Mouse (Mus musculus): ENCODE data around the gene Nek8.

Nek8 gene

GRCm38 (mm10) chr11:78166161-78166560 is 10.3 kb downstream of the Nek8 start:
- no peak for DNase-seq (ENCODE audit: low read depth)

- DNase-seq (ENCODE audit: low read depth) = peak; percentile 87
Observed at GRCm38 (mm10) chr11:78165761-78166109, 10.7 kb downstream of the Nek8 start.

GRCm38 (mm10) chr11:78164924-78165760 is 11.3 kb downstream of the Nek8 start, which contains the start of gene Traf4:
TSS of gene Traf4 (minus strand) at chr11:78165589.
- peak; percentile 94 for DNase-seq (ENCODE audit: low read depth)

GRCm38 (mm10) chr11:78164604-78164923 is 11.9 kb downstream of the Nek8 start:
- no peak for DNase-seq (ENCODE audit: low read depth)

GRCm38 (mm10) chr11:78163681-78164603 is 12.5 kb downstream of the Nek8 start:
- peak; percentile 85 for DNase-seq (ENCODE audit: low read depth)

- no peak for DNase-seq (ENCODE audit: low read depth)
Observed at GRCm38 (mm10) chr11:78163045-78163444, 13.4 kb downstream of the Nek8 start.

GRCm38 (mm10) chr11:78162504-78162903 is 14.0 kb downstream of the Nek8 start:
- no peak for DNase-seq (ENCODE audit: low read depth)

- no peak for DNase-seq (ENCODE audit: low read depth)
Observed at GRCm38 (mm10) chr11:78161968-78162367, 14.5 kb downstream of the Nek8 start.

- no peak for DNase-seq (ENCODE audit: low read depth)
Observed at GRCm38 (mm10) chr11:78161169-78161568, 15.3 kb downstream of the Nek8 start.

GRCm38 (mm10) chr11:78160675-78161074 is 15.8 kb downstream of the Nek8 start:
- DNase-seq (ENCODE audit: low read depth) = no peak

- no peak for DNase-seq (ENCODE audit: low read depth)
Observed at GRCm38 (mm10) chr11:78160171-78160570, 16.3 kb downstream of the Nek8 start.

GRCm38 (mm10) chr11:78159557-78159956 is 16.9 kb downstream of the Nek8 start:
- DNase-seq (ENCODE audit: low read depth) = no peak

- peak; percentile 93 for DNase-seq (ENCODE audit: low read depth)
Observed at GRCm38 (mm10) chr11:78159096-78159495, 17.4 kb downstream of the Nek8 start.

- no peak for DNase-seq (ENCODE audit: low read depth)
Observed at GRCm38 (mm10) chr11:78156156-78156699, 20.2 kb downstream of the Nek8 start.

GRCm38 (mm10) chr11:78155674-78156073 is 20.8 kb downstream of the Nek8 start:
- DNase-seq (ENCODE audit: low read depth) = no peak

- no peak for DNase-seq (ENCODE audit: low read depth)
Observed at GRCm38 (mm10) chr11:78153778-78154177, 22.7 kb downstream of the Nek8 start.

- peak; percentile 81 for DNase-seq (ENCODE audit: low read depth)
Observed at GRCm38 (mm10) chr11:78152299-78153231, 23.9 kb downstream of the Nek8 start.

- peak; percentile 61 for DNase-seq (ENCODE audit: low read depth)
Observed at GRCm38 (mm10) chr11:78151161-78151560, 25.3 kb downstream of the Nek8 start.

GRCm38 (mm10) chr11:78146707-78147543 is 29.6 kb downstream of the Nek8 start:
- peak; percentile 83 for DNase-seq (ENCODE audit: low read depth)

- DNase-seq (ENCODE audit: low read depth) = peak; percentile 50
Observed at GRCm38 (mm10) chr11:78146168-78146567, 30.3 kb downstream of the Nek8 start.

GRCm38 (mm10) chr11:78143520-78143919 is 33.0 kb downstream of the Nek8 start:
- DNase-seq (ENCODE audit: low read depth) = no peak
